Mouse (Mus musculus) c-Kit-negative CD71-positive TER-119-positive erythroid progenitor cells, embryonic 14.5 days (primary cell): ENCODE results near the gene Tbc1d7.
A peak's percentile ranks its signal among the peaks of the same experiment; 100 is the strongest.

Source experiments
- DNase-seq: peaks from one replicate; pipeline ENCODE4 v3.0.0-alpha.2; 2013; ENCODE audit warnings: low read depth, low spot score

The Tbc1d7 gene

DNA sequence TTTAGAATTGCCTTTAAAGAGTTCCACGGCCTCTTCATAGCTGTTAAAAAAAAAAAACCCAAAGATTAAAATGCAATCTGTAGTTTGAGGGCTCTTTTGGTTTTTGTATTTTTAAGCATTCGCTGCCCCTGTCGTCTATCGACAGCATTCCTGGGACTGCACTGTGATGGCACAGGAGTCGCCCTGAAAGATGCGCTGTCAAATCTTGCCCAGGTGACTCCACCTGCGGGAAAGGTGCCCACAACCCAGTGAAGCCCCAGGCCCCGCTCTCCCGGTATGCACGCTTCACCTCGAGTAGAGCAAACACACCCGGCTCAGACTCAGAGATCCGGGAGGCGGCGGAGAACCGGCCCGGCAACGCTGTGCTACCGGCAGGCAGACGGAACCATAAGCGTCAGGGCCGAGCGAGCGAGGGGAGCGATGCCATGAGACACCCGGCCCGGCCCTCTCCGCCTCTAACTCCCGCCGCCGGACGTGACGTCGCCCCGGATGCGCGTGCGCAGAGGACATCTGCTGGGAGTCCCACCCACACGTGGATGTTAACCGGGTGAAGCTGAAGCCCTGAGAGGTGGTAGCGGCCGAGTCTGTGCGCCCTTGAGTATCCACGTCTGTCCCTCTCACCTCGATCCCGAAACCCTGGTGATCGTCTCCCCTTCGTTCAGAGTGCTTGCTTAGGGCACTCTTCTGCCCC lies at the start of gene Tbc1d7:
Gene Tbc1d7 (minus strand): TSS at position 482 of the 691 bp plus-strand sequence.
- DNase-seq, result peak; percentile 92

DNA sequence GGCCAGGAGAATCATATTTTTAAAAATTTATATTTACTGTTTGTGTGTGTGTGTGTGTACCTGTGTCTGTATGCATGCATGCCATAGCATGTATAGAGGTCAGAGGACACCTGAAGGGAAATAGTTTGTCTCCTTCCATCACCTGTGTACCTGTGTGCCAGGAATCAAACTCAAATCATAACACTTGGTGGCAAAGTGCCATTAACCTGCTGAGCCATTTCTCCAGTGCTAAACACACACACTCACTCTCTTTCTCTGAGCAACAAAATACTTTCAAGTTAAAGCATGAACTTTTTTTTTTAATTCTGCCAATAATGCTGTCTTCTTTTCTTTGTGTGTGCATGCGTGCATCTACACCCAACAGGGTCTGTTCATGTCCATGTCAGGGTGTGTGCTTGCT lies 49.3 kb upstream of the Tbc1d7 start:
- DNase-seq, result no peak

DNA sequence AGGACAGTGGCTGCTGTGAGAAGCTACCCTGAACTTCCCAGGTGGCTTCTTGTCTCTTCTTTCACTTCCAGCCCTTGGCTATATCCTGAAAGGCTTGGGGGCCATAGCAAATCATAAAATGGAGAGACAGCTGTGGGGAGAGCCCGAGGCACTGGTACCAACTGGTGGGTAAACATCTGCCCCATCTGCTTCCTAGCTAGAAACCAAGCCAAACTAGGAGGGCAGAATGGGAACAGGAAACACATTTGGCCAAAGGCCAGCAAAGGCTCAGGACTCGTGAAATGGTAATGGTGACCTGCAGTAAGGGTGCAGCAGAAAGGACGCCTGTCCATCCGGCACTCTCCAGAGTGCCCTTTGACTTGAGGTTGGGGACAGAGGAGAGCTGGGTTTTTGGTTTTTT lies 47.5 kb upstream of the Tbc1d7 start:
- DNase-seq, result no peak

DNA sequence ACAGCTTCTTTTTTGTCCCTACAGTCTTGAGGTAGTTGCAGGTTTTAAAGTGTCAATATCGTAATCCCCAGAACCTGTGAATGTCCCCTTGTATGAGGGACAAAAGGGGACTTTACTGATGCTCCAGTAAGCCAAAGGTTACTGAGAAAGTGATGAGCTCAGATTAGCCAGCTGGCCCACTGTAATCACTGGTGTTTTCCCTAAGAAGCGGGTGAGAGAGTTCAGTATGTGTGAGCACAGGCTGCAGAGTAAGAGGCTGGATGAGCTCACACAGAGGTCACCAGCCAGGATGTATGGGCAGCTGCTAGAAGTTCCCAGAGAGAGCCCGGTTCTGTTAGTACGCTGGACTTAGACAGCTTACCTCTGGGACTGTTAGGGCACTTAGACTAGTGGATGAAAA lies 47.0 kb upstream of the Tbc1d7 start:
- no peak for DNase-seq

DNA sequence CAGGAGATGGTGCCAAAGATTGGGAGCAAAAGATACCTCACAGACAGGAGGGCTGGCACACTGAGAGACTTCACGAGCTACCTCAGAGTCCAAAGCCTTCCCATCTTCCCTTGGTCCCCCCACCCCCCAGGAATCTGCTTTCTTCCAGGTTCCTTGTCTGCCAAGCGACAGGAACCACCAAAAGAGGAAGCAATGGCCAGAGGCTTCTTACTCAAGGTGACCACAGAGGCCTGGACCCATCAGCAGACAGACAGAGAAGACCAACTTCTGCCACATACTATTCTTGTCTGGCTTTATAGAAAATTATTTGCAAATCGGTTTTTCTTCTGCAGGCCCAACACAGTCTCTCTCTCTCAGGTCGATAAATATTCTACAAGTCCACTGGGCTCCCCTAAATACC lies 46.4 kb upstream of the Tbc1d7 start:
- DNase-seq, result no peak

DNA sequence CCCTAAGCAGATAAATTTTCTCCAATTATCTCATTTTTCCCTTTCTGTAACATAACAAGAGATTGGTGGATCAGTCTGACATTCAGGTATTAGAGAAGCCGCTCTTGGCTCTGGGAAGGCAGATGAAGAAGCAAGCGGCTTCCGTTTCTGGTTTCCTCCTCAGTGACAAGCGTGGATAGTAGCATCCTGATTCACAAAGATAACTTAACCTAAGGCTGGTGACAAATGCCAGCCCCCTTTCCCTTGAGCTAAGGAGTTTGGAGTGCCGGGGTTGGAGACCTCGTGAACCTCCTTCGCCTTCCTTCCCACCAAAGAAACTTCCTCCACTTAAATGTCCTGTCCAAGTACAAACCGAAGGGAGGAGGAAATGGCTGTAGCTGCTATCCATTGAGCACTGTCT lies 45.8 kb upstream of the Tbc1d7 start:
- DNase-seq, result no peak

DNA sequence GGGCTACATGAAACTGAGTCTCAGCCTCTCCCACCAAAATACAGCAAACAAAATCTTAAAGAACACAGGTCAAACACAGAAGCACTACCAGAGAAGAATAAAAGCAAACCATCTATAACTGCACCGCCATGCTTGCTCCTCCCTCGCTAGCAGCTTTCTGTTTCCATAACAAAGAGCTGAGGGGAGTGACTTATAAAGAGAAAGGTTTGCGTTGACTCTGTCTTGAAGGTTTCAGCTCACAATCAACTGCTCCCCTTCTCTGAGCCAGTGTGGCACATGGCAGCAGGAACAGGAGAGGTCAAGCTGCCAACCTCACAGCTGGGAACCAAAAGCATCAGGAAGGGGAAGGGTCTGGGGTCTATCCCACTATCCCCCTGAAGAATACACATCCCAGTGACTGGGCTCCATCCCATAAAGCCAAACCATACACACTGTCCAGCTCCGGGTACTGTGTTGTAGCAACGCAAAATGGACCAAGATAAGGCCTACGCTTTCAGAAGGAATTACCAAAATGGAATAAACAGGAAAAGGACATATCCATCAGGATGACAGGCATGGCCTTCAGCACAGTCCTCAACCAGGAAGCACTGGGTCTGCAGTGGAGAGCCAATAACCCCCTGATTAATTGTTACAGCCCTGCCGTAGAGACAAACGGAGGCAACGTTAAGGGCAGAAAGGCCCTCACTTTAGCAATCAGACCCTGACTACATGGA lies 44.8 kb upstream of the Tbc1d7 start:
- no peak for DNase-seq

DNA sequence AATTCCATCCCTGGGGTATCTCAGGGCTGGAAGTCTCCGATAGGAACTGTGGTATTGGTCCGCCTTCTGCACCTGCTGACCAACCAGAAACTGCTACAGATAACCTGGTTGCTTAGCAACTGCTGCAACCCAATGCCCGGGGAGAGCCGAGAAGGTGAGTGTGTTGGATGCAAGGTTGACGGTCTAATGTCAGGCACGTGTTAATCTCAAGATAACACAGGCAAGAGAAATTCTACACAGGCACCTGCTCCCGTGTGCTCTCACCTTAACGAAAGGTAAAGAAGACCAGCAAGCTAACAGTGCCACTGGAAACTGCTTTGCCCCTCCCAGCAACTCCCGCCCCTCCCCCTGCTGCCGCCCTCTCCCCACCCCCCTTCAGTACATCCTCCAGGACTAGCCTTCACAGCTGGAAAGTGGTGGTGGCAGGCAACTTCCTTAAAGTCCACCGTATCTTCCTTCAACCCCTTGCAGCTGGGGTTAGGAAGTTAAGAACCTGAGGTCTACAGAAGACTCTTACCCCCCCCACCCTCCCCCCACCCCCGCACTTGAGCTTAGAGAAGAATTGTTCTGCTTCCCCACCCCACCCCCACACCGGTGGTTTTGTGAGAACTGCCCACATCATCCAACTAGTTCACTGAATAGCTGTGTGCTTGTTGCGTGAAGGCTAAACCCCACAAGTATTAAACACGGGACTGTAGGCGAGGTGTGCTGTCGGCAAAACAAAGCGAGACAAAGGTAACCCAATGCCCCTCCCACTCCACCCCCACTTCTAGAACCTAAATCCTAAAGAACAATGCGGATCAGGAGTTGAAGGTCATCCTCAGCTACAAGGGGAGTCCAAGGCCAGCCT lies 44.1 kb upstream of the Tbc1d7 start:
- DNase-seq, result no peak

DNA sequence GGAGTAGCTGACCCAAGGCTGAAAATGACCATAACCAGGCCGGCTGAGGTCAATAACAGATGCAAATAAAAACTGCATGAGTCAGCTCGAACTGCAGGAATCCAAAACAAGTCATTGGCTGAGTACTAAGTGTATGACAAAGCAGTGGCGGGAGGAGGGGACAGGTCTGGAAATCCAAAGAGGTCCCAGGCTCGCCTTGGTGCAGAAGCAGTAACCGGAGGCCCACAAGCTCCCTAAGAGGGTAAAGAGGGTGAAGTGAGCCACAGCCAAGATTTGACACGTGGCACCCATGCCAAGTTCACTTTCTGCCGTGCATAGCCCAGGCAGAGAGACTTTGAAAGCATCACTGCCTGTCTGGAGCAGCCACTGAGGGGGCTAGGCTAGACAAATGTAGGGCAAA lies 41.0 kb upstream of the Tbc1d7 start:
- DNase-seq, result no peak

DNA sequence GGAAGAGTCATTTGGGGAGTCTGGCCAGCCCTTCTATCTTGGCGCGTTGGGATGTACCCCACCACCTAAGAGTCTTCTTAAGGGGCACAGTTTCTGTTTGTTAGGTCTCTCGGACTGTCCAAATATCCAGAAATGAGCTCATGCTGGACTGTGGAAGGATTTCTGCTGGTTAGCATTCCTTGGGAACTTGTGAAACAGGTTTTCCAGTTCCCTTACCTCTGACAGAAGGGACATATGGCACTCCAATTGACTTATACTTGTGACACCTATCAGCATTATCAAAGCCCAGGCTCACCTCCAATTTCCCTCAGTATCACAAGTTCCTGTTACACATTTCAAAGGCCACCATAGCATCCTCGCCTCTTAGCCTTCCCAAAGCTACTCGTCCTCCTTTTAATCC lies 39.7 kb upstream of the Tbc1d7 start:
- DNase-seq, result no peak

DNA sequence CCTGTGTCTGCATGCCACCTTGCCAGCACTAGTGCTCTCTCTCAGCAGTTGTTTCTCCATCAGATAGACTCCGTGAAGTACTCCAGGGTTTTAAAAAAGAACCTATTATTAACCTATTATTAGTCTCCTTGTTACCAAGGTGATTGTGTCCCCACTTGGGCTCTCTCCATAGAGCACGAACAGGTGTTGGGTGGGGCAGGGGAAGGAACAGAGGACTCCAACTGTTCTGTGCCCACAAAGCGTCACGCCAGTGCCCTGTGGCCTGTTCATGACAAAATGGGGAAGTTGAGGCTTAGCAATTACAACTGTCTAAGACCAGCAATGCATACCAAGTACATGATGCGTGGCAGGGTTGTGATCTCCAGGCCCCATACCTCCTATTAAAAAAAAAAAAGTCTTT lies 38.3 kb upstream of the Tbc1d7 start:
- no peak for DNase-seq

DNA sequence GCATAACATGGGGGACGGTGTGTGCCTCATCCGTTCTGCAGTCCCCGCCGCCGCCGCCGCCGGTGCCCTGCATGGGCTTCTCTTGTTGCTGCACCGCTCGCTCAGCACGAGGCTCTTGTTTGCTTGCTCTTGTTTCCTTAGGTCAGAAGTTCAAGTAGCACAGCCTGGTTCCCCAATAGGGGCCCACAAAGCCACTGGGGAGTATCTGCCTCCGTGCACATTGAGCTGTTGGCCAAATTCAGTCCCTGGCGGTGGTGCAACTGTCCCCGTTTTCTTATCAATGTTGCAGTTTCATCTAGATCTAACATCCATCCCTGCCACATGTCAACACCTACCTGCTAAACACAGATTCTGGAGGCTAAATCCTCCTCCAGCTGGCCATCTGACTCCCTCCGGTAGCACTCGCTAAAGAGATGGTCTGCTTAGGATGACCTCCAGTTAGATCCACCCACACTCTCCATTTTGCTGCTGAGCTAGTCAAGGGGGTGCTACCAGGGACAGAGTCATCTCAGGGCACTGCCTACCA lies 37.7 kb upstream of the Tbc1d7 start:
- DNase-seq, result no peak

DNA sequence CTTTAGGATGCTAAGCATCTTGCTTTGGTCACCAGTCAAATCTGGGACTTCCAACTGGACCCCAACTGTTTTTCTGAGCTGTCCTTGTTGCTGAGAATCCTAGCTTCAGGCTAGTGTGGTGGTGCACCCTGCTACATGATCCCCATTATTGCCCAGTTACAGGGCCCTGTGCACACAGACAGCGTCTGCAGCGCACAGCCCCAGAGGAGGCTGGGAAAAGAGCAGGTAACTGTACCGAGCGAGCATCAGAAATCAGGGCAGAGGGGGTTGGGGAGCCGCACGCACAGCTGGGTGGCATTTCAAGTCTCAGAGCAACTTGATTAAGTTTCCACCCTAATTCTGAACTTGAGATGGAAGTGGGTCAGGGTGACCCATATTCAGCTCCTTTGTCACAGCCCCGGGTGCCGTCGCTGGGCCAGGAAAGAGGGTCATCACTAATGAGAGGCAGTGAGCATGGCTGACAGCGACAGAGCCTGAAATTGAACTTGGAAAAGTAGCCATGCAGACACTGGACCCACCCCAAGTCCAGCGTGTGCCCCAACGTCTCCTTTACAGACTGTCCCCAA lies 34.9 kb upstream of the Tbc1d7 start:
- DNase-seq, result no peak

DNA sequence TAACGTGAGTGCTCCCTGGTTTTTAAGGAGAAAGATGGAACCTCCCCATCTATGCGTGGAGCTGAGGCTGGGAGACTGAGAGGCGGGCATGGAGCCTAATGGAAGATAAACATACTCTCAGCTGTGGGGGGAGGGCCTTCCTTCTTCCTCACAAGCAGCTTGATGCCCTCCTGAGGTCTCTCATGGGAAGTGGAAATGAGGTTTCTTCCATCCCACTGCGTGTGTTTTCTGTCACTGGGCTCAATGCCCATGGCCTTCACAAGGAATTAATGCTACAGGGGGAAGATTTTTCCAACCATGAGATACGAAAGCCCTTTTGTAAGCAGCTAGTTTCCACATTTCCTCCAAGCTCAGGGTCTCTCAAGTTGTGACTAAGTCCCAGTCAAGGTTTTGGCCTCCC lies 32.3 kb upstream of the Tbc1d7 start:
- DNase-seq, result no peak

DNA sequence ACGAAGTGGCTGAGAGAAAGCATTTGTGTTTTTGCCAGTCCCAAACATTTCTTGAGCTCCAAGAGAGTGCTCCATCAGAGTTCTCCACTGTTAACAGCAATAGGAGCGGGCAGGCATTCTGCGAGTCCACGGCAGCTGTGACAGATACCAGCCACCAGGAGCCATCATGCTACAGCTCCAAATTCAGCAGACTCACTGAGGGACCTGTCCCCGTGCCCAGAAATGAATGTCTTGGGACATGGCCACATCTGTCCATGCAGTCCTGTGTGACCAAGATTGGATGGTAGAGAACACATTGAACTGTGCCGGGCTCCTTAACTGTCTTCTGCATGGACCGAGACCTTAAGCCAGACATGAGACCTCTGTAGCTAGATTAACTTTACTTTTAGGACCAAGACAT lies 31.9 kb upstream of the Tbc1d7 start:
- no peak for DNase-seq

DNA sequence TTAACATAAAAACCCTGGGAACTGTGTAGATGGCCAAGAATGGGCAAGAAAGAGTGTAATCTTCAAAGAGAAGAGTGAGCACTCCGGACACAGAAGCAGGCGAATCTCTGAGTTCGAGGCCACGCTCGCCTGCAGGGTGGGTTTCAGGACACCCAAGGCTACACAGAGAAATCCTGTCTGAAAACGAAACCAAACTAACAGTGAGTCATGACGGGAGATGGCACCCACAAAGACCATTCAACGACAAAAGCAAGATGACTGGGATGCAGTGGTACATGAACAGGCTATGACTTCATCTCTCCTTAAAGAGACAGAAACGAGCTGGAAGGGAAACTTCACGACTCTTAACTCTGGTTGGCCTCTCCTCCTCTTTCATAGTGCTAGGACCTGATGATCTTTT lies 31.1 kb upstream of the Tbc1d7 start:
- no peak for DNase-seq

DNA sequence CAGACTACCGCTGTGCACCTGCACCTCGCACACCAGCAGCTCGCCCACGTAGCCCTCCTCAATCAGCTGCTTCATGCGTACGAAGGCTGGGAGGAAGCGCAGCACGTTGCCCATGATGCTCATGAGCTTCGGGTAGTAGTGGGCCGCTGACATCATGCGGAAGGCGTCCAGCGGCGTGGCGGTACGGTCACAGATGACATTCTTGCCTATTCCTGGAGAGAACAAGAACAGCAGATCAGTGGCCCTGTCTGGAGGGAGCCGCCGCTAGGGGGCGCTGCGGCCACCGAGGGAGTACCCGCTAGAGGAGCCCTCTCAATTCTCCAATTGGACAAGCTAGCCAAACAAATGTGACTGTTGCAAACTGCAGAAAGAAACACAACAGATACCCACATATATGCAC lies 29.7 kb upstream of the Tbc1d7 start:
- peak; percentile 21 for DNase-seq

DNA sequence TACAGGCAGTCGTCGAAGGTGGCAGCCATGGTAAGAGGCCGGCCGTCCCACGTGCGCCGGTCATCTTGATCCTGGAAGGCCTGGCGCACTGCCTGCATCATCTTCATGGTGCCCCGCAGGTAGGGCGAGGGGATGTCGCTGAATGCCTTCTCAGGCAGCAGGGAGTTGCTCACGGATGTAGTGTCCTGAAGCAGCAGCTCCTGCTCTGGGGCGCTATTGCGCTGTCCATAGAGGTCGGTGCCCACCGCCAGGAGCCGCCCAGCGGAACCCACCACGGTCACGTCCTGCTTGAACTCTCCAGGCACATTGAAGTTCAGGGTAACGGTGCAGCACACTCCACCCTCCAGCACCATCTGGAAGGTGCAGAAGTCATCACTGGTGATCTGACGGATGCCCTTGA lies 29.2 kb upstream of the Tbc1d7 start:
- DNase-seq, result no peak

DNA sequence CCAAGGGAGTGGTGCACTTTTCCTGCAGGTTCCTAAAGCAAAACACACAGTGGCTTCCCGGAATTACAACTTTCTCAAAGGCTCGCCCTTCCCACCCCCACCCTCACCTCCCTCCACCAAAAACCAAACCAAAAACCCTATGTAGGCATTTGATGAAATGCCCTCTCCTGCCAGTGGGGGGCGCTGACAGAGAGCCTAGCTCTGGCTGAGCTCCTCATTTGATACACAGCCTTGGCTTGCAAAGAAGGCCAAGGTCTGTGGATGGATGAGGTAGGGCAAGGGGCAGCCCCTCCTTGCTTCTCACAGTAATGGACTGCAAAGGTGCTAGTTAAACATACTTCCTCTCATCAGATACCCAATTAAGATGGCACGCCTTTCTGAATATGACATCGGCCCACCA lies 28.4 kb upstream of the Tbc1d7 start:
- no peak for DNase-seq

DNA sequence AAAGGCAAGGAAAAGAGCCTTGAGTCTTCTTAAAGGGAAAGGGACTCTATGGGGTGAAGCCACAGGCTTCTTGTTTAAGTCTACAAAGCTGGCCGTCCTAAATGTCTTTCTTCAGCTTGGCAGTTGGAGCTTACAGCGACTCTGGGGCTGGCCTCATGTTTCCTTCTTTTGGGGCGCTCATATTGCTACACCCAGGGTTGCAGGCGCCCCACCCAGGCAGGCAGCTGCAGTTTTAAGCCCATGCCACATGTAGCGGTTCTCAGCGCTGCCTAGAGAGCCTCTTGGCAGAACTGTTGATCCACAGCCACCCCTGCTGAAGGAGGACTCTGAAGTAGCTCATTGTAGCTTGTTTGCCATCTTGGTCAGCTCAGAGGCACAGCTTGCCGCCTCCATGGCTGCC lies 28.0 kb upstream of the Tbc1d7 start:
- DNase-seq, result no peak

DNA sequence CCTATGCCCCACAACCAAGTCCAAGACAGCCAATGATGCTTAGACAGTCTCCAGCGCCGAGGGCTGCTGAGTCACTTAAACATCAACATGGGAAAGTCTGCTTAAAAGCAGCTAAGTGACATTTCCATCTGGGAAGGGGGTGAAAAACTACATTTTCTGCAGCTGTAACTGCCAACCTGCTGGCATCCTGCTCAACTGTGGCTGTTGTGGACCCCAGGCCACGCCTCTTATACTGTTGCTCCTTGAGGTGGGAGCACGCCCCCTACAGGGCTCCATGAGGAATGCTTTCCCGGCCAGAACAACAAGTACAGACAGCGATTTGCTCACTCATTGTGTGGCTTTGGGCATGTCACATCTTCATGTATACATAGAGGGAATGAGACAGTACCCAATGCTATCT lies 25.9 kb upstream of the Tbc1d7 start:
- no peak for DNase-seq

DNA sequence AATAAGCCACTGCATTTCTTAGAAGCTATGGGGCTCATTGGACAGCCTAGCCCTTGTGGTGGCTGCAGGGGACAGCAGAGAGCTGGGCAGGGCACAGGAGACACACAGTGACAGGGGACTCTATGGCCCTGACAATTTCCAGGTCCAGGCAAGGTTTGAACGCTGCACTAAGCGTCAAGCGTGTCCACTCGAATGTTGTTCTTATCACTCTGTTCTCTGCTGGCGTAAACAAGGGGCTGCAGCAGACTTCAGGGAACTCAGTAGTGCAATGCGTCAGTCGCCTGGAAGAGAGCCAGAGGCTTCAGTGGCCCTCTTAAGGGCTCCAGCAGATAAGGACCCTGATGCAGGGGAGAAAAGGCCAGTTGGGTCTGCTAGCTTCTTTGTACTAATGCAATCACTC lies 24.7 kb upstream of the Tbc1d7 start:
- no peak for DNase-seq
